Mouse (Mus musculus) testis, adult 2 months (tissue): ENCODE measurements around the gene Ccdc96. TPM values are rescaled to one million over a fixed set of nuclear protein-coding genes. Genes with fewer than 3 reads are reported as not detected.

Experiments
- H3K27ac ChIP-seq: fragments of 200-500 bp; 2 replicates; pipeline ENCODE4 v1.5.1; 2012; ENCODE audit warnings: low read depth, low read length; ENCODE audit not compliant: control insufficient read depth, insufficient read depth
- H3K27me3 ChIP-seq: fragments of 200-500 bp; 2 replicates; pipeline ENCODE4 v1.6.1; 2012; ENCODE audit warnings: mild to moderate bottlenecking, low read length, moderate library complexity; ENCODE audit not compliant: control insufficient read depth, insufficient read depth
- H3K36me3 ChIP-seq: fragments of 200-500 bp; 2 replicates; pipeline ENCODE4 v1.6.1; 2012; ENCODE audit warnings: mild to moderate bottlenecking, low read length; ENCODE audit not compliant: control insufficient read depth, insufficient read depth
- H3K4me1 ChIP-seq: fragments of 200-500 bp; 2 replicates; pipeline ENCODE4 v1.6.1; 2012; ENCODE audit warnings: low read length; ENCODE audit not compliant: control insufficient read depth, insufficient read depth
- H3K4me3 ChIP-seq: fragments of 200-500 bp; 2 replicates; pipeline ENCODE4 v1.5.1; 2012; ENCODE audit warnings: low read depth, mild to moderate bottlenecking, low read length, moderate library complexity, mixed read lengths; ENCODE audit not compliant: control insufficient read depth
- CTCF ChIP-seq: fragments of 200-500 bp; IDR thresholded peaks from 2 replicates; pipeline ENCODE4 v1.5.1; 2012; ENCODE audit warnings: low read depth, mild to moderate bottlenecking, inconsistent platforms, low read length, moderate library complexity; ENCODE audit not compliant: control insufficient read depth, insufficient read depth, insufficient replicate concordance
- POLR2A ChIP-seq: fragments of 200-500 bp; IDR thresholded peaks from 2 replicates; pipeline ENCODE4 v1.6.1; 2012; ENCODE audit warnings: low read depth, mild to moderate bottlenecking, inconsistent platforms, low read length, moderate library complexity; ENCODE audit not compliant: control insufficient read depth
- polyA plus RNA-seq: library from polyadenylated mRNA; depleted of rRNA; stranded (reverse); fragments of >200 nt; gene quantifications from 2 replicates; pipeline ENCODE4 v1.2.3, GENCODE M21; 2012

Gene Ccdc96
- polyA plus RNA-seq, 1 experiment = 64.3 TPM

GRCm38 (mm10) chr5:36477486-36477885 lies 6.9 kb upstream of the Ccdc96 start:
- no peak overlapping the region for H3K4me3 ChIP-seq
- no peak overlapping the region; the same call in 1 of the 2 replicates for H3K27ac ChIP-seq
- H3K36me3 ChIP-seq = peaks cover 2% of the 10 kb centered on the region; the same call in 1 of the 2 replicates
- TF ChIP-seq POLR2A (no peak), CTCF (no peak)
- peaks cover 2% of the 10 kb centered on the region; the same call in 1 of the 2 replicates for H3K4me1 ChIP-seq
- no peaks in the 10 kb centered on the region for H3K27me3 ChIP-seq

DNA sequence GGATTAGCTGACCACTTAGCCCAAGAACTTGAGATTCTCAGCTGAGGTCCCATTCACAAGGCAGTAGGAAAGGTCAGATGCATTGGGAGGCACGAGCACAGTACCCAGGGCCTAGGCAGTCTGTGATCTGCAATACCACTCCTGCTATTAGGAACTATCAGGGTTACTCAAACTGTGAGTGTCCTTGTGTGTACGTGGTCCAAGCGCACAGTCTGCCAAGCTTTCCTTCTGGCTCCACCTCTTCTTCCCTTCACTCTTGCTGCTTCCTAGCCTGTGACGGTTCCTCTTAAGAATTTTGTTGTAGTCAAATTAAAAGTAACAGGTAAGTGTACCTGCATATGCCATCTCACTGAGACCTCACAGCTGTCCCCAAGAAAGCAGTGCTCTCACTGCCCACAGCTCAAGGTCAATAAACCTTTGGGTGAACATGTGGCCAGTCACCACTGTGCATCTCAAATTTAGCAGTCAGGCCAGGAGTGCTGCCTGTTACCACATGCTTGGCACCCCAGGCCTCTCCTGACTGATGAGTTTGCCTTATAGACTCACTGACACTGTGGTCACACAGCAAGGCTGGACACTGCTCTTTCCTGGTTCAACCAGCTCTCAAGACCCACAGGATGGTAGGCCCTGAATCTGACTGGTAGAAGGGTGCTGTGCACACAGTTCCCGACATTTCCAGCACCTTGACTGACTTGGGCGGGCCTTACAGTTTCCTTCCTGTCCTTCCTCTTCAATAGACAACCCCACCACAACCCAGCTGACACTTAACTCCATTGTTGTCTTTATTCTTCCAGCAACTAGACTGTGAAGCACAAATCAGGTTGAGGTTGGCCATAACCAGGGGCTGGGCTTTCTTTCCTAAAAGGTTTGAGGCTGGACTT lies 5.6 kb upstream of the Ccdc96 start:
- H3K4me1 ChIP-seq = peaks cover 4% of the 10 kb centered on the region
- H3K27ac ChIP-seq = no peak overlapping the region
- no peaks in the 10 kb centered on the region; the same call in 1 of the 2 replicates for H3K36me3 ChIP-seq
- no peak overlapping the region for H3K4me3 ChIP-seq
- no peak for TF ChIP-seq POLR2A
- TF ChIP-seq CTCF = no peak
- H3K27me3 ChIP-seq = no peaks in the 10 kb centered on the region

- H3K36me3 ChIP-seq = no peaks in the 10 kb centered on the region; the same call in 1 of the 2 replicates
- H3K4me3 ChIP-seq = no peak overlapping the region
- H3K27me3 ChIP-seq = no peaks in the 10 kb centered on the region
- H3K4me1 ChIP-seq = peaks cover 4% of the 10 kb centered on the region
- H3K27ac ChIP-seq = no peak overlapping the region
- no peak for TF ChIP-seq CTCF
- TF ChIP-seq POLR2A = no peak
Observed at GRCm38 (mm10) chr5:36479735-36480134, 4.7 kb upstream of the Ccdc96 start.

DNA sequence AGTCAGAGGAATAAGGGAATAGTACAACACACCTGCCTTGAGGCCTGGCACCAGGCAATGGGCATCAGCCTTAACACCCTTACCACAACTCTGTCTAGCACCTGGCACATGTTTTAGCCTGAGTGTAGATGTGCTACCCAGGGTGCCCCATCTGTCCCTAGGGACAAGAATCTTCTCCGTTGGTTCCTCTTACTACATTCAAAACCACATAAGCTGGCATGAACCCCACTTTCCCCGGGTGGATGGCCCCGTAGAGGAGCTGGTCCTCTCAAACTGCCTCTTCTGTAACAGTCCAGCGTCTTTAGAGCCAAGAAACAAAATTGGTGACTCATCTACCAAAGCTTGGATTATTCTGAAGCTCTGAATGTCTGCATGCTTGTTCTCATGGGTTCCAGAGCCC lies 4.0 kb upstream of the Ccdc96 start:
- no peaks in the 10 kb centered on the region for H3K27me3 ChIP-seq
- no peaks in the 10 kb centered on the region; the same call in none of the 2 replicates for H3K36me3 ChIP-seq
- H3K4me3 ChIP-seq = no peak overlapping the region
- peaks cover 4% of the 10 kb centered on the region for H3K4me1 ChIP-seq
- no peak overlapping the region for H3K27ac ChIP-seq
- TF ChIP-seq POLR2A = no peak
- no peak for TF ChIP-seq CTCF

GRCm38 (mm10) chr5:36481114-36481513 lies 3.3 kb upstream of the Ccdc96 start:
- Histone ChIP-seq H3K4me1 (peaks cover 4% of the 10 kb centered on the region), H3K27ac (no peak overlapping the region)

GRCm38 (mm10) chr5:36483203-36484101 lies 936 bp upstream of the Ccdc96 start:
- H3K27ac ChIP-seq = peak overlapping the region; percentile 84
- TF ChIP-seq CTCF = no peak
- TF ChIP-seq POLR2A = no peak

More at GRCm38 (mm10) chr5:36481114-36481513, 3.3 kb upstream of the Ccdc96 start:
- H3K27me3 ChIP-seq = no peaks in the 10 kb centered on the region
- no peaks in the 10 kb centered on the region; the same call in none of the 2 replicates for H3K36me3 ChIP-seq
- no peak overlapping the region for H3K4me3 ChIP-seq
- TF ChIP-seq CTCF (no peak), POLR2A (no peak)

GRCm38 (mm10) chr5:36485306-36485705 lies 918 bp downstream of the Ccdc96 start:
- Histone ChIP-seq H3K4me3 (peak overlapping the region; percentile 93), H3K4me1 (peaks cover 2% of the 10 kb centered on the region), H3K27ac (peak overlapping the region; percentile 96; the same call in 1 of the 2 replicates), H3K36me3 (no peaks in the 10 kb centered on the region; the same call in none of the 2 replicates), H3K27me3 (no peaks in the 10 kb centered on the region)
- TF ChIP-seq CTCF (no peak), POLR2A (peak; percentile 3; the same call in 1 of the 2 replicates)

More at GRCm38 (mm10) chr5:36483203-36484101, 936 bp upstream of the Ccdc96 start:
- peak overlapping the region; percentile 93 for H3K4me3 ChIP-seq
- H3K36me3 ChIP-seq = no peaks in the 10 kb centered on the region; the same call in none of the 2 replicates
- H3K27me3 ChIP-seq = no peaks in the 10 kb centered on the region
- peaks cover 4% of the 10 kb centered on the region for H3K4me1 ChIP-seq
